Mouse (Mus musculus) embryo, embryonic 11 days (tissue): ENCODE measurements around the gene Lrp3.
"Not testable (repeated sequence)": the region's sequence is repeated elsewhere in the genome, so short reads cannot be mapped to it uniquely, and the experiment has no call there.

Source experiments
- DNase-seq: peaks from one replicate; pipeline ENCODE4 v3.0.0-alpha.2; 2015

Lrp3 gene

DNA sequence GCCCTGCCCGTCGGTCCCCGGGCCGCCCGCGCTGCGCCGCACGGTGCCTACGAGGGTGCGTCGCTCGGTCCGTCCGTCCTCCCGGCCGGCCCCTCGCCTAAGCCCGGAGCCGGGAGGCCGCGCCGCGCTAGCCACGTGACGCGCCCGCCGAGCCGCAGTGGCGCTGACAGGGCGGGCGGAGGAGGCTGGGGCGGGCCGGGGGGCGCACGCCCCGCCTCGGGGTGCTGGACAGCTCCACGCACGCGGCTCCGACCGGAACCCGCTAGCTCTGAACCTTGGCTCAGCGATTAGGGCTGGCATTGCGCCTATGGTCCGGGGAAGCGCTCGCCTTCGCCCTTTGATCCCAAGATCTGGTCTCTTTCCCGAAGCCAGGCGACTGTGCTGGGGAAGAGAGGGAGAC lies at the start of gene Lrp3:
Gene Lrp3, minus strand, starts transcription at position 274 of the 400 bp plus-strand sequence.
- peak; percentile 92 for DNase-seq

DNA sequence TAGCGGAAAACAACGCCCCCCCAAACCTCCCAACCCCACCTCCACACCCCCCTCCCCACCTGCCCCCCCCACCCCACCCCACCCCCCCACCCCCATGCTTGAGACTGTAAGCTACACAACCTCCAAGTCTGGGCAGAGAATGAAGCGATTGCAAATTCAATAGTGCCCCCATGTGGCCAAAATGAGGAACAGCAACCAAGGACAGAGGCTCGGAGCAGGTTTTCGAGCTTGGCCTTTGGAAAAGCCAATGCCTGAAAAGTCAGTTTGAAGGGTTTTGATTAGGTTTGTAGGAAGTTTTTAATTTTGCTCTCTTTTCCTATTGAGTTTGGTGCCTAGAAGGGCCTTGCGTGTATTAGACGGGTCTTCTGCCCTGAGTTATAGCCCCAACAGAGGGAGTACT lies 49.4 kb upstream of the Lrp3 start:
- DNase-seq = peak; percentile 68

DNA sequence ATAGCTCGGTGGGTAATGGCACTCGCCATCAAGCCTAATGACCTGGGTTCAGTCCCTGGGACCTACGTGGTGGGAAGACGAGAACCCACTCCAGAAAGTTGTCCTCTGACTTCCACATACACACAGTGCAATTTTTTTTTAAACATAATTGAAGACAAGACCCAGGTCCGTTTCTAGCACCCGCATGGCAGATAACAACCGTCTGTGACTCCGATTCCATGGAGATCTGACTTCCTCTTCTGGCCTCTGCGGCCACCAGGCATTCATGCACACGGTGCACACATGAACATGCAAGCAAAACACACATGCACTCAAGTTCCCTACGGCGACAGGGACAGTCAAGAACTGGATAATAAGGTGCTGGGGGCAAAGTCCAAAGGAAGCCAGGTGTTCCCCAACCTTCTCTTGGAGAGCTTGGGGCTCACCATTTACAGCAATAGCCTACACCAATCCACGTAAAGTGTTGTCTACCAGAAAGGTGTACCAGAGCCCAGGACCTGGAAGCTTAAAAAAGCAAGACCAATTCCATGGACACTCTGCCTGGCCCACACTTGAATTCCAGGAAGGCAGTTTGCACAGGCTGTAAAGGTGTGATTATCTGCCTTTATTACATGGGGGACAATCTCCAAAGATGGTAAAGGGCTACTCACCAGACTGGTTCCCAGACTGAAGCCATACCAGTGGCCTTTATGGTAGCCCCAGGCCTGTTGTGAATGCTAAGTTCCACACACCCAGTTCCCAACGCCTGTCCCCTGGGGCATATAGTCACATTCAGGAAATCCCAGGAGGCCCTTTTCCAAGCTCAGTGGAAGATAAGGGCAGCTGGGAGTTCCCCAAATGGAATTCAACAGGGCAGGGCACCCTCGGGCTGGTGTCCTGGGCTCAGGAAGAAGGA lies 48.5 kb upstream of the Lrp3 start:
- no peak for DNase-seq

DNA sequence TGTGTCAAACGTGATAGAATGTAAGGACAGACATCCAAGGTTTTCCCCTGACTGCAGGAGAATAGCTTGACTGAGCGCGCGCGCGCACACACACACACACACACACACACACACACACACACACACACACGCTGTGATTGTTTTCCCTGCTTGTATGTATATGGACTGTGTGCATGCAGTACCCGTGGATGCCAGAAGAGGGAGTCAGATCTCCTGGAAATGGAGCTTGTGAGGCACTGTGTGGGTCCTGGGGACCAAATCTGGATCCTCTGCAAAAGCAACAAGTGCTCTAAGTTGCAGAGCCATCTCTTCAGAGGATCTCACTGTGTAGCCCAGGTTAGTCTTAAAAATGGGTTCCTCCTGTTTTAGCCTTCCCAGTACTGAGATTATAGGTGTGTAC lies 44.1 kb upstream of the Lrp3 start:
- DNase-seq = no peak

- DNase-seq = no peak
Observed at GRCm38 (mm10) chr7:35258294-35258693, 43.0 kb upstream of the Lrp3 start.

GRCm38 (mm10) chr7:35252041-35252558 lies 36.8 kb upstream of the Lrp3 start:
- DNase-seq = peak; percentile 75

DNA sequence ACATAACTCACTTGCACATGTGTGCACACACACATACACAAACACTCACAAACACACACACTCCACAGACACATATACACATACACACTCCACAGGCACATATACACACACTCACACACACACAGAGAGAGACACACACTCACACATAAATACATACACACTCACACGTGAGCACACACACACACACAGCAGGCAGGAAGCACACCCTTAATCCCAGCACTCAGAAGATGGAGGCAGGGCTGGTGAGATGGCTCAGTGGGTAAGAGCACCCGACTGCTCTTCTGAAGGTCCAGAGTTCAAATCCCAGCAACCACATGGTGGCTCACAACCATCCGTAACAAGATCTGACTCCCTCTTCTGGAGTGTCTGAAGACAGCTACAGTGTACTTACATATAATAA lies 22.6 kb upstream of the Lrp3 start:
- DNase-seq = not testable (repeated sequence)

DNA sequence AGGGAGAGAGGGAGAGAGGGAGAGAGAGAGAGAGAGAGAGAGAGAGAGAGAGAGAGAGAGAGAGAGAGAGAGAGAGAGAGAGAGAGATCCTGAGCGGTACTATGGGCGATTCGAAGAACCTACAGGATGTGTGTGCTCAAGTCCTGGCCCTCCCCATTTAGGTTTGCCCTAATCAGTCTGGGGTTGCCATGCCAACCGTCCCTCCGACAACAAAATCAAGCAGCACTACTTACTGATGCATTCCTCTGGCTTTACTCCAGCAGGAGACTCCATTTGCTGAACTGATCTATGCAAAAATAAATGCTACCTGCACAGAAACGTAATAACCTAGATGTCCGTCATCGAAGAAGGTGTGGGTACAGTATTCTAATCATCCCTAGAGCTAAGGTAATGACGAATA lies 20.0 kb upstream of the Lrp3 start:
- peak; percentile 82 for DNase-seq

DNA sequence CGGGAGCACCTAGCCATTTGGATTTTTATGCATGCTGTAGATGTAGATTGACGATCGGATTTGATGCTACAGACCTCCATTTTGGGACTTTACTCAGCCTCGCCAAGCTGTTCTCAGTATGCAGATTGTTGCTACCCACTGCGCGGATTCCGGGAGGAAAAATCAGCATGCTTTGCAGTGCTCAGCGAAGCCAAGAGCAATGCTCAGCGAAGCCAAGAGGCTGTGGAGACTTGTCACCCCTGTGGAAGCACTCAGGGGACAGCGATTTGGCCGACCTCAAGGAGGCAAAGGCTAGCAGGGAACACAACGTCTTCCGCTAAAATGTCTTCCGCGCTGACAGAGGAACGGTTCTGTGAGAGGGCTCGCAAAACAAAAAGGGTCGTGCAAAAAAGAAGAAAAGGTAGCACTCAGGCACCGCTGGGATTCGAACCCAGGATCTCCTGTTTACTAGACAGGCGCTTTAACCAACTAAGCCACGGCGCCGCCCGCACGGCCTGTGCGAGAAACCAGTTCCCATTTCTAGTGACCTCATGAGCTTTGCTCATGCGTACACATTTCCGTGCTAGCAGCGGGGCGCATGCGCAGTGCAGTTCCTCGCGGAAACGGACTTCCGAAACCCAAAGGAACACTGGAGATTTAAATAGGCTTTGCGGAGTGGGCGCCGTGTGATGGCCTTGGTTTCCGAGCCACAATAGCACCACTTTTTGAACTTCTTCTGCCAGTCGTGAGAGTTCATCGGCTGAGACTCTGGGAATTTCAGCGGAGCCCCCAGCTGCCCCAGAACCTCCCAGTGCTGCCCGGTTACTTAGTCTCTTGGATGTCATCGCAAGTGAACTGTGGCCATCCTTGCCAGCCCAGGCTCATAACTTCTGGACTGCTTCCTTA lies 19.3 kb upstream of the Lrp3 start:
- DNase-seq = peak; percentile 98

DNA sequence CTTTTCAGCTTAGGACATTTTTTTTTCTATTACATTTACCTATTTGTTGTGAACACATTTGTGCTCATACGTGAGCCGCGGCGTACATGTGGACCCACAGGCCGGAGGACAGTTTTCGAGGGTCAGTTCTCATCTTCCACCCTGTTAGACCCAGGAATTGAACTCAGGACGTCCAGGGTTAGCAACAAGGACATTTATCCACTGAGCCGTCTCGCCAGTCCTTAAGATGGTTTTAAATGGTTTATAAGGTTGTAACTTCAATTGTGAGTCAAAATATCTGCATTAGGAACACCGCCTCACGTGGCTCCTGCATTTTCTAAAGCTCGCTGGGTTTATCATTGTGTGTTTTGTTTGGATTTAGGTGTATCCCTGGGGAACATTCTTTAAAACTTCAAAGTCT lies 18.6 kb upstream of the Lrp3 start:
- DNase-seq = peak; percentile 35

DNA sequence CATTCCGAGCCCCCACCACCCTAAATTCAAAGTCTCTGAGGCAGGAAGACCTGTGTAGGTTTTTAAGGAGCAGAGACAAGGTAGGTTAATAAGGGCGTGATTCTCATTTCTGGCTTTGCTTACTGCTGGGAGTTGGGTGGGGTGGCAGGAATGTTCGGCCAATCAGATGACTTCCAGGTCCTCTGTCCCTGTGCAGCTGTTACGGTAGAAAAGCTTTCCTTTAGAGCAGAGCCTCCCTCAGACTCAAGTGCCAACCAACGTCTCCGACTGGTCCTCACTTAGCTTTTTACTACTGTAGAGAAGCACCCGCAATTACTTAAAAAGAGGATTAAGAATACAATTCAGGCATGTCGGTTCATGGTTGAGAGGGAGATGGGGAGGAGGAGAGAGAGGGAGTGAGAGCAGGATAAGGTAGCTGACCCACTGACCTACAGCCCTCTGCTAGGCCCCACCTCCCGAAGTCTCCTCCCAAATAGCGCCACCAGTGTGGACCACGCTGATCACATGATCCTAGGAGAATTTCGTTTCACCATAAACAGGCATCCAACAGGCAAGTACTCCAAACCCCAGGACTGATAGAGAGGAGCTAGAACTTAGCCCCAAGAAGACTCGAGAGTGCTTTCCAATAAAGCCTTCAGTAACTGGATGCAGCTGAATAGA lies 17.6 kb upstream of the Lrp3 start:
- peak; percentile 41 for DNase-seq

DNA sequence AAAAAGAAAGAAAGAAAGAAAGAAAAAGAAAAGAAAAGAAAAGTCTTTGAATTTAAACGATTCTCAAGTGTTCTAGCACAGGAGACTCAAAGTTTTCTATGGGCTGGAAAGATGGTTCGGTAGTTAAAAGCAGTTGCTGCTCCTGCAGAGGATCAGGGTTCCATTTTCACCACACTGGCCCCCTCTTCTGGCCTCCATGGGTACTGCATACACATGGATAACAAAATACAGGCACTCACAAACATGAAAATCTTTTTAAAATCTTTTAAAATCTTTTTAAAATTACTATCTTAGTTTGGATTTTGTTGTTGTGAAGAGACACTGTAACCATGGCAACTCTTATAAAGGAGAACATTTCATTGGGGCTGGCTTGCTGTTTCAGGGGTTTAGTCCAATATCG lies 15.0 kb upstream of the Lrp3 start:
- DNase-seq = no peak

GRCm38 (mm10) chr7:35220694-35221365 lies 5.5 kb upstream of the Lrp3 start:
- DNase-seq = no peak

- no peak for DNase-seq
Observed at GRCm38 (mm10) chr7:35215731-35216130, 433 bp upstream of the Lrp3 start.

DNA sequence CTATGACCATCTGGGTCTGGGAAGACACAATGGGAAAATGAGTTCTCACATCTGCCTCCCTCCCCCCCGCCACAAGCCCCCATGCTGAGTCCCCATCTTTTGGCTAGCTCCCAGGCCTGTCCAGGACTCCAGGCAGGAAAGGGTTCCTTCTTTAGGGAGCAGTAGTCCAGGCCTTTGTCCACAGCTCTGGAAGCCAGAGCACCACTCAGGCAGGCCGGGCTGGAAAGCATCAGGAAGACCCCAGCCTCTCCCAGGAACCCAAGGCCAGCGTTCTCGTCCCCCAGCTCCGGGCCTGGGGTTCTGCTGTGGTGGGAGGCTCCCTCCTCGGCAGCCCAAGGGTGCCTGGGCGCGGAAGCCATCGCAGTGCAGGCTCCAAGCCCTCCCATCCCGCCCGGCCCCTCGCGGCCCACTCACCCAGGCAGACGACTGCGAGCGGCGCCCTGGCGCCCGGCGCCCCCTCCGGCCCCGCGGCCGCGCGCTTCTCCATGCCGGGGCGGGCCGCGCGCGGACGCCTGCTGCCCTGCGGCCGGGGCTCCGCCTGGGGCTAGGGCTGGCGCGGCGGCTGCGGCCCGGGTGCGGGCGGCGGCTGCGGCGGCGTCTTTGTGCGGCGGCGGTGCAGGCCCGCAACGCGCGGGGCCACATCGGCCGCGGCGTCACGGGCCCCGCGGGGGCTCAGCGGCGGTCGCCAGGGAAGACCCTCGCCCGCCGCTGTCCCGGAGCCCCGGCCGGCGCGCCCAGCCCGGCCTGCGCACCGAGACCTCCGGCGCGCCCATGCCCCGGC lies 666 bp downstream of the Lrp3 start:
- peak; percentile 73 for DNase-seq

DNA sequence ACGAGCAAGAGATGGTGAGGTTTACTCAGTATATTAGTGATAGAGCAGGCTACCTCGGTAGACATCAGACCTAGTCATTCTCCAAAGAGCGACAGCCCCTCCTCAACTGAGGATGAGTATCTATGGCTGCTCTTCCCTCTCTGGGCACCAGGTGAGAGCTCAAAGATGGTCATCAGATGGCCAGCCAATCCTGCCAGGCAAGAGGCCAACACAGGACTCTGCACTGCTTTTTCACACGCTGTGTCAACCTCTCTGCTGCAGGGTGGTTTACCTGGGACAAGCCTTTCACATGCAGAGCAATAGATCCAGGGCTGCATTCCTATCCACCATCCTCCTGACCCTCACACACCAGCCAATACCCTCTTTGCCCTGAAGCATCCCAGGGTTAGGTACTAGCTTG lies 3.5 kb downstream of the Lrp3 start:
- DNase-seq = no peak

DNA sequence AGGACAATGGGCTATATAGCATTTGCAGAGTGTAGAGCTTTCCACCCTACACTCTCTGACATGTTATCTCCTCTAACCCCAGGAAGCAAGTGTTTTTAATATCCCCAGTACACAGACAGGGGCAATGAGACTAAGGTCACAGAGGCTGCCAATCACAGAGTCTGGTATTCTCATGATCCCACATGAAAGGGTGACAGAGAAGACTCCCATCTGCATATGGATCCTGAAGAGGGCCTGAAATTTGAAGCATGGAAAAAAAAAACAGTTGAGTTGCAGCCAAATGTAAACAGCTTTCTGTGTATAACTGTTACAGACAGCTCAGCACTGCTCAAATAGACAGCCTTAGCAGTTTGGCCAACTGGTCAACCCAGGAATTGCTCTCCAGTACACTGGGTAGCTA lies 15.5 kb downstream of the Lrp3 start:
- no peak for DNase-seq

DNA sequence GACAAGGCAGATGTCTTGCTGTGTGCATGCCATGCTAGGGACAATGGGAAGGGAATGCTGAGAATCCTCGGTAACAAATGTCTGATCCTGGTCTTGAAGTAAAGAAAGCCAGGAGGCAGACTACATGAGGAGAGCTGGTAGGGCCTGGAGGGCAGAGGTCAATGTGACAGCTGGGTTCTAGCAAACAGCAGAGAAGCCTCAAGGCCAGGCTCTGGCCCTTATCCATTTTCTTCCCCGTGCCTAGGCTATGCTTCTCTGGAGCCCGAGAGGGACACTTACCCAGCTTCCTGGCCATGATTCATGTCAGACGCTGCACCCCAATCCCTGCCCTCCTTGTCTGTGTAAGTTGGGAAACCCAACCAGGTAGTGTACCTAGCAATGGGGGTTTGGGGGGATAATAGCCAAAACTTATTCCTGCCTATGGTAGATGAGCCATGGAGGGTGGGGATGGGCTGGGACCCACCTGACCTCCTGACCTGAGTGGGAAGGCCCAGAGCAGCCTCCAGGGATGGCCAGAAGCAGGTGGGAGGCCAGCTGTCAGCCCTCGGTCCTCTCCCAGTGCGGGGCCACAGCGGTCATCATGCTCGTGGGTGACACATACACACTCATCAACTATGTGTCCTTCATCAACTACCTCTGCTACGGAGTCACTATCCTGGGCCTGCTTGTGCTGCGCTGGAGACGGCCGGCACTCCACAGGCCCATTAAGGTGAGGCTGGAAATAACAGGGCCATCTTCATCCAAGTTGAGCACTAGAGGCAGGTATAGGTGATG lies 16.1 kb downstream of the Lrp3 start:
- no peak for DNase-seq

GRCm38 (mm10) chr7:35197022-35197421 lies 18.3 kb downstream of the Lrp3 start:
- peak; percentile 7 for DNase-seq

DNA sequence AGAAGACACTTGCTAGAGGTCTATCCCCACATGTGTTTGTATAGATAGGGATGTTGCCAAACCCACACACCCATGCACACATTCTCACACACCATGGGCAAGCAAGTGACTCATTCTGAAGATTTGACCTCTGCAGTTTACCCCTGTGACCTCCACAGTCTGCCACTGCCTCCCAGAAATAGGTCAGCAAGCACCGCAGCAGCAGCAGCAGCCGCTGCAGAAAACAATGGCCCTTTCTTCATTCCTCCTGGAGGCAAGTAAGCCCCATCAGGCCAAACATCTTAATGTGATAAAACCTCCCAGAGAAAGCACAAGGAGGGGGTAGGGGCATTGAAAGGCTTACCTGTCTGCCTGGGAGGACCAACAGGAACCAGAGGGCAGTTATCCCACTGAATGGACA lies 24.0 kb downstream of the Lrp3 start:
- no peak for DNase-seq

DNA sequence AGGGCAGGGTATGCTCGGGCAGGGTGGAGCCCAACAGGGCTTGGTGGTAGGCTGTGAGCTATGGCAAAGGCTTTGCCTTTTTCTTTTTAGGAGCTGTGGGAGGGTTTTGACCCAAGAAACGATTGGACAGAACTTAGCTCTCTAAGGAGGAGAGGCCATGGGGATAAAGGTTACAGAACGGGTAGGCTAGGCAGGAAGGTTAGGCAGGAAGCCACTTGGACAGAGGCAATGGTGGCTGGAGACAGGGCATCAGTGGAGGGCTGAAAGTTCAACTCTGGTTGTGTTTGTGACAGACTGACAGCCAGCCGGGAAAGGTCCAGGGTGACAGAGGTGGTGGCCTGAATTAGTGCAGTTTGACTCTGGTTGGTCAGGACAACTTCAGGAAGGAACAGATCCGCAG lies 25.6 kb downstream of the Lrp3 start:
- no peak for DNase-seq
